Mouse (Mus musculus) urinary bladder, adult 18-20 months (tissue): ENCODE data around the gene Tm7sf3.
A peak's percentile ranks its signal among the peaks of the same experiment; 100 is the strongest.

Source experiments
- DNase-seq, 2 experiments: peaks; one replicate each; pipeline ENCODE4 v3.0.0; 2022; ENCODE audit warnings: low spot score in 2 of 2, mixed read lengths in 2 of 2

Gene Tm7sf3

GRCm38 (mm10) chr6:146660591-146660990, 18.0 kb upstream of the Tm7sf3 start:
- no peak for DNase-seq

GRCm38 (mm10) chr6:146653197-146653596, 10.6 kb upstream of the Tm7sf3 start:
- DNase-seq: no peak

DNA sequence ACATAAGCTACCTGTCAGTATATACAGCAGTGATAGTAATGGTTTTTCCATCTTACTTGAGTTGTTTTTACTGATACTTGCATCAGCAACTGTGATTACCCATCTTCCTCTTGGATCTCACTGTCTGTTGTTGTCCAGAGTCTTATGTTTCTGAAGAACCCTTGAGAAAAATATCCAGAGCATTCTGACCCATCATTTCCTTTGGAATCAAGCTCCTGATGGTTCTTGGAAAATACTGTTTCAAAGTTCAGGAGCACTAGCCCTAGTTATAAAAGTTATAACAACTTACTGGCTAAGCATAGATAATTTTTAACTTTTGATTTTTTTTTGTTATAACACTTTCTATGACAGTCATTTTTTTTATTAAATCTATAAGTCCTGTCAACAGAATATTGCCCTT, 8.8 kb upstream of the Tm7sf3 start:
- DNase-seq: no peak

DNA sequence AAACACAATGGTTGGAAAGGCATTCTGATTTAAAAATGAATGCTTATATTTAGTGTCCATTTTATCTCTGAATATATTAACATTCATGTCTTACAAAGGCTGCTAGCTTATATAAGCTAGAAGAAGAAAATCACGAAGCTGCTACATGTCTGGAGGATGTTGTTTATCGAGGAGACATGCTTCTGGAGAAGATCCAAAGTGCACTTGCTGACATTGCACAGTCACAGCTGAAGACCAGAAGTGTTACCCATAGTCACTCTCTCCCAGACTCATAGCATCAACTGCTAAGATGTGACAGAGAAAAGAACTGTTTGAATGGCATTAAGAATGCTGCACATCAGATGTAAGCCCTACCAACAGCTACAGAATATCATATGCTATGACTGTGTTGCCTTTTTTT, 7.4 kb upstream of the Tm7sf3 start:
- no peak for DNase-seq

DNA sequence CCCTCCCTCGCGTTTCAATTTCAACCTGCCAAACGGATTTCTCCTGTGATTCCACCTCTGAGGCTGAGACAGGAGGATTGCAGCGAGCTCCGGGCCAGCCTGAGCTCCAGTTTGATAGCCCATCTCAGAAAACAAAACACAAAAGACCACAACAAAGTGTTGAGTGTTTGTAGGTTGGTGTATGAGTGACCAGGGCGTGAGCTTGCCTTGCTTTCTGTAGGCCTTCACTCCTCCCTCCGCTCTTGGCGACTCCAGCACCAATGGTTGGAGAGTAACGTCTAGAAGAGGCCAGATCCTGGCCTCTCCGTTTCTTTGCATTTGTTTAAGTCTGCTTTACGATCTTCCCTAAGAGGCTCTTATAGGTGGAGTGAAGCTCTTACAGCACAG, 553 bp upstream of the Tm7sf3 start:
- no peak for DNase-seq

DNA sequence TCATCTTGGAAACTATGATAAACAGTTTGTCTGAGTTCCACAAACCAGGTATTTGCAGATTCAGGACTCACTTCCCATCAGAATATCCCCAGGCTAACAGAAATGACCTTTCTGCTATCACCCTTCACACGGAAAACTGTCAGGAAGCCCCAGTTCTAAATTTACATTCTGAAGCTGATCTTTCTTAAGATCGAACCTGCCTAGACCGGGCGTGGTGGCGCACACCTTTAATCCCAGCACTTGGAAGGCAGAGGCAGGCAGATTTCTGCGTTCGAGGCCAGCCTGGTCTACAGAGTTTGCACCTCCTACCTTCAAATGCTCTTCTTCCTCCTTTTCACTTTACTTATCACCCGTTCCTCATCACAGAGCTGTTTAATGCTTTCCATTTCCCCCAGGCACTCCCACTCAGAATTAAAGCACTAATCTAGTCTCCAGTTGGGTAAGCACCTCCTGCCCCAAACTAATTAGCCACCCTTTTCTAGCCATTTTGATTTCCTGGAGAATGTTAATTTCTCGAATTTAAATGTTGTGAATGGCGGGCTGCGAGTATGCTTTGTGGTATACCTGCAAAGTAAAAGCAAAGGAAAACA, 908 bp downstream of the Tm7sf3 start:
- DNase-seq: no peak

- no peak for DNase-seq
Observed at GRCm38 (mm10) chr6:146640991-146641390, 1.6 kb downstream of the Tm7sf3 start.

DNA sequence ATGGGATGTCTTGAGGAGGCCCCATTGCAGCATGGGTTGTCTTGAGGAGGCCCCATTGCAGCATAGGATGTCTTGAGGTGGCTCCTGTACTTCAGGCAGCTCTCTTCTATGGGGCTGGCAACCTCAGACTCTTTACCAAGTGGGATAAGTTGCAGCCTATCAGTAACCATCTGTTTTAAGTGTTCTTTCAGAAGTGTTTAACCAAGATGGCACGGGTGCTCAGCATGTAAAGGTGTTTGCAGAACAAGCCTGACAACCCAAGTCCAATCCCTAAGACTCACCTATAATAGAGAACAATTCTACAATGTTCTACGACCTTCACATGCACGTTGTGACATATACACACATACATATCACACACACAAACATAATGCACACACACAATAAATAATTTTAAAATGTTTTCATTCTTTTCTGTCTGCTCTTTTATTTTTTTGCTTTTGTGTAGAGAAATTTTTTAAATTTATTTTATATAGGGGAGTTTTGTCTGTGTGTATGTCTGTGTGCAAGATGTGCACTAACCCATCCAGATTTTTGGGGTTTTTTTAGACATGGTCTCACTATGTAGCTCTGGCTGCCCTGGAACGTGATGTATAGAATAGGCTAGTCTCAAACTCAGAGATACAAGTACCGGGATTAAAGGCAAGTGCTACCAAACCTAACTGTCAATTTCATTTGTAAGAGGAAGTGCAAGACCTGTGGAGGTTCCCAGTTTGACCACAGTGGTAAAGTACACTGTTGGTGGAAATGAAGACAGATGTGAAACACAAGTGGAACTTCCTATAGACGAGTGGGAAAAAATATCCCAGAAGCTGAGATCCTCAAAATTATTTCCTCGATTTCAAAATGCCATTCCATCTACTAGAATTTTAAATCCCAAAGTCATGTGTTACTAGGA, 2.3 kb downstream of the Tm7sf3 start:
- no peak for DNase-seq

DNA sequence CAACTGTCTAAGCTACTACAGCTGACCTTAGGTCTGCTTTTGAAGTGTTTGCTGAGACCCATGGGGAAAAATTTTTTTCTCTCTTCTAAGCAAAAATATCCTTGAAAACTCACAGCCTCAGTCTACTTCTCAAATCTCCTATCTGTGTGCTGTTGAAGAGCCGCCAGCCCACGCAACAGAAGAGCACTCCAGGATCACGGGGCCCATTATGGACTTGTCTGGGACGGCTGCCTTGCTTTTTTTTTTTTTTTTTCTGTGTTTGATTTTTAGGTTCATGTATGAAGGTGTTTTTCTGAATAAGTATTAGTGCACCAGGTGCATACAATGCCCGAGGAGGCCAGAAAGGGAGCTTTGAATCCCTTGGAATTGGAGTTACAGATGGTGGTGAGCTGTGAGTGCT, 6.1 kb downstream of the Tm7sf3 start:
- no peak for DNase-seq

DNA sequence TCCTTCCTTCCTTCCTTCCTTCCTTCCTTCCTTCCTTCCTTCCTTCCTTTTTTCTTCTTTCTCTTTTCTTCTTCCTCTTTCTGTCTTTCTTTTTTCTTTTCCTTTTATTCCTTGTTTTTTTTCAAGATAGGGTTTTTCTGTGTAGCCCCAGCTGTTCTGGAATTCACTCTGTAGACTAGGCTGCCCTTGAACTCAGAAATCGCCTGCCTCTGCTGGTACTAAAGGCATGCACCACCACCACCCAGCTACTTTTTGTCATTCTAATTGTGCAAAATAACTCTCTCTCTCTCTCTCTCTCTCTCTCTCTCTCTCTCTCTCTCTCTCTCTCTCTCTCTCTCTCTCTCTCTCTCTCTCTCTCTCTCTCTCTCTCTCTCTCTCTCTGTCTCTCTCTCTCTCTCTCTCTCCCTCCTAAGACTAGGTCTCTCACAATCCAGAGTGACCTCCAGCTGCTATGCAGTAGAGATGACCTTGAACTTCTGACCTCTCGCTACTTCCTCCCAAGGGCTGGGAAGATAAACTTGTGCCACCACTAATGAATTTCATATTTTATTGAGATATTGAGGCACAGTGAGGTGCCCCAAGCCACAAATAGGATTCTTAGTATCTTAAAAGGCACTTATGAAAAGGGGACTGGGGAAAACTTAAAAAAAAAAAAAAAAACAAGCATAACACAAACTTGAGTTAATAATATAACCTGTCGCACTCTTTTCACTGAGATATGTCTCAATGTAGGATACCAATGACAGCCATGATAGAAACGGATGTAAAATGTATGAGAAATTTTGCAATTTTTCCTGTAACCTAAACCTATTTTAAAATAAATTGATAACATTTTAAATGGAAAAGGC, 7.6 kb downstream of the Tm7sf3 start:
- no peak for DNase-seq

DNA sequence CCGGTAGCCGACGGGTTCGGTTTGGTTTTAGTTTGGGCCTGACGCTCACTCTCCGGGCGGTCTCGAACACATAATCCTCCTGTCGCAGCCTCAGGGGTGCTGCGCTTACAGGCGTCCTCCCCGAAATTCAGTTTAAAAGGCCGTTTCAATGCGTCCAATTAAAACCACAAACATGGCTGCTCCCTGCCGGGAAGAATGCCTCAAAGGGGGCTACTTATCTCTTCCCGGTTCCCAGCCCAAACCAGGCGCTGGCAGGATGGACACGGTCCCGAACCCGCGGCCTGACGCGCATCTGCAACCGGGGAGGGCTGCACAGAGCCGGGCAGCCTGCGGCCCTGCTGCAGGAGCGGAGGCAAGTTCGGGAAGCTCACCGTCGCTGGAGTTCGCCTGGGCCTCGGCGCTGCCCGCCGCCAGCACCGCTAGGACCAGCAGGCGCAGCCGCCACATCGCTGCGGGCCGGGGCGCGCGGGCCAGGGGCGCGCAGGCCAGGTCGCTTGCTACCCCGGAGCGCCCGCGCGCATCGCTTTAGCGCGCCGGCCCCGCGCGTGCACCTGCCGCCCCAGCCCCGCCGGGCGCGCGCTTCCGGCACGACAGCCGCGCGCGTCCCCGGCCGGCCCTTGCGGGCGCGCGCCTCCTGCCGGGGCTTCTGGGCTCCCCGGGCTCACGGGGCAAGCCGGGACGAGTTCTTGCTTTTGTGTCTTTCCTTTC, 8.5 kb downstream of the Tm7sf3 start:
- DNase-seq: peak; percentile 45 to 70

- DNase-seq: no peak
Observed at GRCm38 (mm10) chr6:146633629-146634014, 9.0 kb downstream of the Tm7sf3 start.

DNA sequence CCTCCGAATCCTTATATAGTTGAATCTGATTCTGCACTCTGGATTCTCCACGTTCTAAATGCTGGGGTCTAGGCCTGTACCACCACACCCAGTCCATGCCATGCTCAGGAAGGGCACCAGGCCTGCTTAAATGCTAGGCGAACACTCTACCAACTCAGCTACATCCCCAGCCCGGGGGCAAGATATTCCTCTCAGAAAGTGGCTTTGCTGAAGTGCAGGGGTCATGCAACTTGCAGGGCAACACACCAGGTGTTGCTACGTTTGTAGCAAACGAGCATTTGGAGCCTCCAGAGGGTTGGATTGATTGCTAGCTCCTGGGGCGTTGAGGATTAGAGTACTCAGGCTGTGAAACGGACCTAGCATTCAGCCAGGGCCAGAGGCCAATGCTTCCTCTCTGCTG, 9.5 kb downstream of the Tm7sf3 start:
- no peak for DNase-seq

DNA sequence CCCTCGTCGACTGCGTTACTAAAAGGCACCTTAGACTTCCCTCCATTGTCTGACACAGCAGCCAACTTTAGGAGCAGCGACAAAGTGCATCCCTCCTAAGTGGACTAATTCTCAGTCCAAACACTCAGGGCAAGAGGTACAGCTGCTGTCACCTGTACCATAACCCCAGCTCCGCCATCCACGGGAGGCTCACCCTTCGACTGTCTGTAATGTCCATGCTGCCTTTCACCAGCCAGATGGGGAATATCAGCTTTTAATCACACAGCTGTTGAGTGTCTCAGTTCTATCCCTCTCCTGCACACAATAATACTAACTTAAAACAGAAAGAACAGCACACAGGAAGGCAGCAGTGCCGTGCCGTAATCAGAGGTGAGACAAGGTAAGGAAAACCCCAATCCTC, 10.2 kb downstream of the Tm7sf3 start:
- DNase-seq: no peak

DNA sequence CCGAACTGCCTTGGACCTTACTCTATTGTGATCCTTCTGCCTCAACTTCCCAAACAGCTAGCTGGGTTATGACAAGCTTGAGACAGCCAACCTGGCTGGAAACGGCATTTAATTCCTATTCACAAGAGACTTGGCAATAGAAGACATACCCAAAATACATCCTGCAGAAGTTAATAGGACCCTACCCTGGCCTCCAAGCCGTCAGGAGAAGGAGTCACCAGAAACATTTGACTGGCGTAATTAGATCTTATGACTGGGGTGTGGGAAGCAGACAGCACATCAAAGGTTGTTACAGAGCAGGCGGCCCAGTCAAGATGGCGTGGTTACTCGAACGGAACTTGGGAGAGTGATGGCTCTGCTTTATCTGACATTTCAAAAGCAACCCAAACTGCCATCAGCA, 10.8 kb downstream of the Tm7sf3 start:
- DNase-seq: no peak

DNA sequence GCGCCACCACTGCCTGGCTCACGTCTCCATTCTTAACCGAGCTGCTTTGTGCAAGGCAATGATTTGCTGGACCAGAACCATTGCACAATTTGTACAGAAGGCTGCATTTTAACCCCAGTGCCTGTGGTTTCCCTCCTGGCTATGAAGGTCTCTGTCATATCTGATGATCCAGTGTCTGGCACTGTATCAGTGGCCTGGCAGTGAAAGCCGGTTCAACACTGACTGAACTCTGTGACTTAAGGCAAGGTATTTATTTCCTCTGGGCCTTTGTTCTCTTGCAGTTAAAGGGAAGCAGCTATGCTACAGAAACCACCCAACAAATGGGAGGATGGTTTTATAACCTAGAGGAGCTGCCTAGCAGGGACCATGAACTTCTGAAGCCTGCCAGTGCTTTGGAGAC, 11.7 kb downstream of the Tm7sf3 start:
- no peak for DNase-seq

DNA sequence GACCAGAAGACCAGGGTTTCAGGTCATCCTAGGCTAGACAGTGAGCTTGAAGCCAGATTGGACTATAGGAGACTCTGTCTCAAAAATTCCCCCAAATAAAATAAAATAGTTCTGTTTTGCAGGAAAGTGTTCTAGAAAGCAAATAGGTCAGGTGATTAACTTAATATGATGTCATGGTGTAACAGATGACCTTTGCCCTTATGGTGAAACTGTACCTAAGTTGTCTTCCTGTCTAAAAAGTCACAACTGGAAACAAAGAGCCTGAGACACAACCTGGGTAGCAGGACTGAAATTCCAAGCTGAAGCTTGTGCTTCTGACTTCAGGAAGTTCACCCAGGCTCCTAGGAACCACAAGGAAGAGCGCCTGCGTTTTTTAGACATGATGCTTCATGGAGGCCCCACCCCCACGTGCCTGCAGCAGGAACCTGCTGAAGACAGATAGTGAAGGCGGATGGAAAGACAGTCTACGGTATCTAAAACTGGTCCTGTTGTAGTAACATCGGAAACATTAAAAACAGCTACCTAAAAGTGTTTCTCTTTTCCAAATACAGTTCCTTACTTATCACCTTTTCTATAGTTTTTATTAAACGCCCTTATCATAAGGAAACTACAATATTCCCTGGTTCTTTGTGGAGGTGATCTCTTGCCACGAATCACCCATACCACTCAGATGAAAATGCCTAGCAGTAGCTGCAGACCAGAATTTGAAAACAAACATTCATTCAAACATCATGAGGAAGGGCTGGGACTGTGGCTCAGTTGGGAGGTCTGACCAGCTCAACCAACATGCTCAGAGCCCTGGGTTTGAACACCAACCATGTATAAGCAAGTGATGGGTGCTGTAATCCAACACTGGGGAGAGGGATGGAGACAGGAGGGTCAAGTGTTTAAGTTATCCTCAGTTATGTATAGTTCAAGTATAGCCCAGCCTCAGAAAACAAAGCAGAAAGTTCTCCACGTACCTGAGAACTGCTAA, 12.6 kb downstream of the Tm7sf3 start:
- no peak for DNase-seq

- DNase-seq: no peak
Observed at GRCm38 (mm10) chr6:146628123-146628522, 14.5 kb downstream of the Tm7sf3 start.

DNA sequence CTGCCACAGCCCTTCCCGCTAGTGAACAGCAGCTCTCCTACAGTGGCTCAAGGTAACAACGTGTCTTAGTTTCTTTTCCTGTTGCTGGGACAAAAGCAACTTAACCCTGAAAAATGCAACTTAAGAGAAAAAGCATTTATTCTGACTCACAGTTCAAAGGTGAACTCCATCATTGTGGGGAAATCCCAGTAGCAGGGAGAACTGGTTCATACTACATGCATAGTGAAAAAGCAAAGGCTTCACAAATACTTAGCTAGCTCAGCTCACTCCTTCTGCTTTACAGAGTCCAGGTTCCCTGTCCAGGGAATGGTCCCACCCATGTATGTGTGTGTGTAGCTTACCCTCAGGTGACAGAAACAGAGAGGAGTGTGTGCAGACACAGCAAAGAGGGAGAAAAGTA, 26.0 kb downstream of the Tm7sf3 start:
- no peak for DNase-seq

DNA sequence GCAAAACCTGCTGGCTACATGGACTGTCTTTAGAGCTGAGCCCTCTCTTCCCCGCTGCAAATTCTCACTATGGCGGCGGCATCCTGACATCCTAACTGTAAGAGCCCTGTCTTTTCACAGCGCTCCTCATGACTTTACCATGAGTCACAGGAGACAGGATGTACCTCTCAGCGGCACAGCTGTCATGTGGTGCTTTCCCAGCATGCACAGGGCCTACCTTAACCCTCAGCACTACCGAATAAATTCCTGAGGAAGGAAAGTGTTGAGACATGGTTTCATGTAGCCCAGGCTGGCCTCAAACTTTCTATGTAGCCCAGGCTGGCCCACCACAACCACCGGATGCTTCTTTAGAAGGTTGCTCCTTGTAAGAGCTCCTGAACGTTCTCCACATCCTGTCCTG, 26.7 kb downstream of the Tm7sf3 start:
- no peak for DNase-seq

DNA sequence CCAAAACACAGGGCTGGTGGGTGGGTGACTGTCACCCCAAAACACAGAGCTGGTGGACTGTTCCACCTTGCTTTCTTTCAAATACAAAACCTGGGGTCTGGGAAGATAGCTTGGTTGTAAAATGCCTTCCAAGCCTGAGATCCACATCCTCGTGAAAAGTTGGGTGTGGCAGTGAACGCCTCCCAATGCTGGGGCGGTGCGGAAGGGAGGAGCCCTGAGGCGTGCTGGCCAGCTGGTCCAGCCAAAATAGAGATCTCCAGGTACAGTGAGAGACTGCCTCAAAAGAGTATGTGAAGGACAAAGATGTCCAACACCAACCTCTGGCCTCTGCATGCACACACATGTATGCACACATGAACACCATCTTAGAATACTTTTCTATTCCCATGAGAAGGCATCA, 28.1 kb downstream of the Tm7sf3 start:
- DNase-seq: no peak
